Mouse (Mus musculus): Measurements from ENCODE around the gene Sys1.
A peak's percentile ranks its signal among the peaks of the same experiment; 100 is the strongest.

The Sys1 gene

DNA sequence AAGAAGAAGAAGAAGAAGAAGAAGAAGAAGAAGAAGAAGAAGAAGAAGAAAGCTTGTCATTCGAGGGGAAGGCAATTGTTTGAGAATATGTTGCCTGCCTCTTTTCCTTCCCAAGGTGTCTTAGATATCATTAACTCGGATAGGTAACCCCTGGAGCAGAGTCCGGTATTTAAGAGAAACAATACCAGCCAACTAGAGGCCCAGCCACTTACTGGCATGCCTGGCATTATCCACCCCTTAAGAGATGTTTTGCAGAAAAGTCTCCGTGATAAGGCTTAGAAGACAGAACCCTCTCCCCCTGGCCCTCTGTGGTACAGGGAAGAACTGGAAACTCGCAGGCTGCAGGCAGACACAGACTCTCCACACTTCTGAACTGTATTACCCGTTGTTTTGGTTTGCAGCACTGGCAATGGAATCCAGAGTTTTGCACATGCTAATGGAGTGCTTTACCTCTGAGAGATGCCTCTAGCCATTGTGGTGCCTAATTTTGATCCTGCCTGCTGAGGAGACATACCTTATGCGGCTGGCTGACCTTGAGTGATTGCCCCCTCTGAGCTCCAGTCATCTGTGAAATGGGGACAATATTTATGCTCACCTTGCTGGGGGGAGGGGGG is 2.8 kb upstream of the Sys1 start:
- no peak for DNase-seq

DNA sequence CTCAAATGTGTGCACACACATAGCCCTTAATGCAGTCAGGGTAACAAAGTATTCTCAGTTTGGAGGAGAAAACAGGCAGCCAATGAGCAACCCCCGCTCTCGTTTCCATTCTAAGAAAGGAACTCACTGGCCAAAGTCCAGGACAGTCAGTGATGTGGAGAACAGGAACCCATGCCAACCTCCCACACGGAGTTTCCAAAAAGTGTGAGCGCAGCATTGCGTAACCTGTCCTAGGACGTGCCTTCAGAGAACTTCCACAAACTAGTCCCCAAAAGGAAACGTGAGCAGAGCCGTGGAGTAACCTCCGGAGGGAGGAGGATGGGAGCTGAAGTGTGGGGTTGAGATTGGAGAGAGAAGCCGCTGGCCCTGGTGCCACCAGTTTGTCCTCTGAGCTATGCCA is 1.9 kb upstream of the Sys1 start:
- peak; percentile 92 for DNase-seq

DNA sequence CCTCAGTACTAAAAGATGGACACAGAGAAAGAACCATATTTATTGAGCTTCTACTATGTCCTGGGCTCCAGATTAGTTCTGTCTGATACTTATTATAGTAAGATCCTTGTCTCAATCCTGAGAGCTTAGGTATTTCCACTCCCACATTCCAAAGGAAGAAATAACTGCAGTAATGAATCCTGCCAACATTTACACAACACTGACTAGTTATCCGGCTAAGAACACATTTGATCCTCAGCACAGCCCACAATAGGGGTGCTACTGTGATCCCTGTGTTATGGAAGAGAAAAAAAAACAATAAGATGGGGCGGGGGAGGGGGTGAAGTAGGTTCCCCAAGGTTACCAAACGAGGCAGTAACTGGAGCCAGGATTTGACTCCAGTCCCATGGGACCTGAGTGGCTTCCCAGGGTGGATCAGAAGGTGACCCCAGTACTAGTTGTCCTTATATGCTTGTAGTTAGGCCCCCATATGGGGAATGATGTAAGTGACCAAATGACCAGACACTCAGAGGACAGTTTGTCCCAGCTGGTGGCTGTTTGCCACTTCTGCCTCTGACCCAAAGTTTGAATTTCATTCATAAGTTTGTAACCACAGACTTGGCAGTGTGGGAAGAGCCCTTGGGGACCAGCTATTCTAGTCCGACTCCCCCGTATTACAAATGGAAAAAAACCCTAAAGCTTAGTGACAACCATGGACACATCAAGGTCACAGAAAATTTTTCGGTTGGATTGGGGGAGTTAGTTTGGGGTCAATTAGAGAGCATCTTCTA is 1.2 kb upstream of the Sys1 start:
- peak; percentile 76 for DNase-seq

DNA sequence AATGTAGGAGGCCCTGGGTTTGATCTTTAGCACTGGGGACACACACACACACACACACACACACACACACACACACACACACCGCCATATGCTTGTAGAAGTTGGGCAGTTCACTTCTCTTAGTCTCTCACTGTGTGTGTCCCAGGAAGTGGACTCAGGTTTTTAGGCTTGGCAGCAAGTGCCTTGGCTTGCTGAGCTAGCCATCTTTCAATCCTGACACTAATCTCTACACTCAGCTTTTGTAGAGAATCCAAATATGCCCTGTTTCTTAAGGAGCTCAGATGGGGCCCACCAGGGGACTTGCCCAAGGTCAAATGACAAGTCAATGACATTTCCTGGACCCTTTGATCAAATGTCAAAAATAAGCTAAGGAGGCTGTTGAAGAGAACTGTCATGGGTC is 351 bp upstream of the Sys1 start:
- DNase-seq, result no peak

DNA sequence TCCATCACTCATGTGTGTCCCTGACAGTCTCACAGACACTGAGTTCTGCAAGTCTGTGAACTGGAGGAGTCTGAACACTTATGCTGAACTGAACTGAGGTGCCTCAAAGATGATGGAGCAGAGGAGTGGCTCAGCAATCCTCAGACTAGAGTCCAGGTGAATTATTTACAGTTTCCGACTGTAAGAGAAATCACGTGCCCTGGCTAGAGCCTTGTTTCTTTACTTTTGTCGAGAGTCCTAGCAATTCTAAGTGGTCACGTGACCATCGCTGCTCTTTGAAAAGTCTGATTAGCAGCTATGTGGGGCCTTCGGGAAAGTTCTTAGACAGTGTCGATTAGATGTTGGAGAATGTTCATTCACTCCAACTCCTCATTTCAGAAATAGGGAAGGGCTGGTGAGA is 1.2 kb downstream of the Sys1 start:
- peak; percentile 73 for DNase-seq

DNA sequence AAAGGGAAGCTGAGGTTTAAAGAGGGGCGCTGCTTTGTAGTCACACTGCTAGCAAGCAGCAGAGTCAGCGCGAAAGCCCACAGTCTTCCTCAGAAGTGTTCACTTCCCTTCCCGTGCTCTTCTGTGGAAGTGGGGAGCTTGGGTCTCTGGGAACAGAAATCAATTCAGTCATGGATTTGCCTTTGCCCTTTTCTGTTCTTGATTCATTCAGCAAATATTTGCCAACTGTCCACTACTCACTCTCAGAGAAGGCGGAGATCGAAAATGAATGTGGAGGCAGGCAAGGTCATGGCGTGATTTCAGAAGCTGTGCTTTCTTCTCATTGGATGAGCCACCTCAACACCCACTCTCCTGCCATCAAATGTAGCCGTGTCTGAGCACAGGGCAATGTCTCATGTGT is 1.8 kb downstream of the Sys1 start:
- DNase-seq, result no peak

DNA sequence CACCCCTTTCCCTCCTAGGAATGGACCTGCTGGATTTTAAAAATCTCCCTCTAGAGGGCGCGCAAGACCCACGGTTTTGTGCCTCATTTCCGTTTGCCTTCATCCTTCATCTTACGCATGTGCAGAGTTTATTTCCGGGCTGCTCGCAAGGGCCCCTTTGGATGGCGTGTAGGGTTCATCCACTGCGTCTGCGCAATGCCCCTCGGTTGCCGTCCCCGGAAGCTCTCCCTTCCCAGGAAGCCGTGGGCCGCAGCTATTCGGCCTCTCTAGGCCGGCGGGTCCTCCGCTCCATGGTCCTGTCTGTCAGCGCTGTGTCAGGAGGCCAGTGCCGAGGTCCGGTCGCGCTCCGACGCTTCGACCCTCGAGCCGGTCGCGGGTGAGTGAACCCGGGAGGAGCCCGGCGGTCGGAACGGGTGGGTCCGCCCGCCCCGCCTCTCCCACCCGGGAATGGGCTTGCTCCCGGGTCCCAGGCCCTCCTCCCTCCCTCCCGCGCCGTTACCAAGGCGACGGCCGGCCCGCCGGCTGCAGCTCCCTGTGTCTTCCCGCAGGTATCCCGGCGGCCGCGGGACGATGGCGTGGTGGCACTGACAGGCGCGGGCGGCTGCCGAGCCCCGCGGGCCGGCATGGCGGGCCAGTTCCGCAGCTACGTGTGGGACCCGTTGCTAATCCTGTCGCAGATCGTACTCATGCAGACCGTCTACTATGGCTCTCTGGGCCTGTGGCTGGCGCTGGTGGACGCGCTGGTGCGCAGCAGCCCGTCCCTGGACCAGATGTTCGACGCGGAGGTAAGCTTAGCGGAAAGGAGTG is 4.2 kb downstream of the Sys1 start, which contains the start of gene Gm20458:
Gm20458 (plus strand) TSS at position 223 of the 807 bp plus-strand sequence.
- peak; percentile 98 for DNase-seq

DNA sequence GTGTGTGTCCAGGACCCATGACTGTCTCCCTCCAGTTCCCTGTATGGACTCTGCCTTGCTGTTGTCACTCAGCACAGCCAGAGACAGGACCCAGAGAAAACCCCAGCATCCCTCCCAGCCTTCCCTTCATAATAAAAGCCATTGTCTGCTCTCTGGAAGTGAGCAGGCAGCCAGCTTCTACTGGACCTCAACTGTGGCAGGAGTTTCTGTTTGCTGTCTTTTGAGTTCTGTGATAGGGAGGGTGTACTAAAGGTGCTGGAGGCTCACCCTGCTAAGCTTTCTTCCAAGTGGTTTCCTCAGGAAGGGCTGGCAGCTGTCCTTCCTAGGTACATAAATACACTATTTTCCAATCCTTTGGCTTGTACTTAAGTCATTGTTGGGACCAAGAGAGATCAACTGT is 8.4 kb downstream of the Sys1 start:
- DNase-seq, result no peak

DNA sequence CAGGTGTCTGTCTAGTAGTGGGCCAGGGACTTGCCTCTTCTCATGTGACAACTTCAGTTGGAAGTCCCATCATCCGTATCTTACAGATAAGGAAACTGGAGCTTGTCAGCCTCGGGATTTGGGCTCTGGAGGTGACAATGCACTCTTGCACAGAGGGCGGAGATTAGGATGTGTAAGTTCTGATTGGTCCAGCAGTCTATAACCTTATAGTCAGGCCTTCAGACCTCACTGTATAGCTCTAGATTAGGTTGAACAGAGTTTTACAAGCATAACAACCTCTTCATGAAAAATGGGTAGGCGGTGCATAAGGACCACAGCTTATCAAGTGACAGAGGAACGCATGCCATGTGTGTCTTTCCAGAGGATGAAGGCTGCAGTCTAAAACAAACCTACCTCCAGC is 10.0 kb downstream of the Sys1 start:
- DNase-seq, result no peak

DNA sequence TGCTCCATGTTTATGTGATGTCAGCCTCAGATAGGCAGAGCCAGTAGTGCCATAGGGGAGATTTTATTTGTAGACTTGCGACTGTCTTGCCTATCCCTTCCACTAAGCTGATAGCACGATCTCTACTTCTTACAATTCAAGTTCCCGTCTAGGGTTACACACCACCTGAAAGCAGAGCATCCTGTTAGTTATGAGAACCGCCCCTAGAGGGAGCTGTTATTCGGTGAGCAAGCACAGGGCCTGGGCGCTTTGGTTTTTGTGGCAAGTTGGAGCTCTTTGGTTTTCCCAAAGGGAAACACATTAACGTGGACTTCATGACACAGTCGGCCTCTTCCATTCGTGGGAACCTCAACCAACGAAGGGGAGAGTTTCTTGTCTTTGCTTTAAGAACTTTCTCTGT is 13.5 kb downstream of the Sys1 start:
- peak; percentile 81 for DNase-seq

DNA sequence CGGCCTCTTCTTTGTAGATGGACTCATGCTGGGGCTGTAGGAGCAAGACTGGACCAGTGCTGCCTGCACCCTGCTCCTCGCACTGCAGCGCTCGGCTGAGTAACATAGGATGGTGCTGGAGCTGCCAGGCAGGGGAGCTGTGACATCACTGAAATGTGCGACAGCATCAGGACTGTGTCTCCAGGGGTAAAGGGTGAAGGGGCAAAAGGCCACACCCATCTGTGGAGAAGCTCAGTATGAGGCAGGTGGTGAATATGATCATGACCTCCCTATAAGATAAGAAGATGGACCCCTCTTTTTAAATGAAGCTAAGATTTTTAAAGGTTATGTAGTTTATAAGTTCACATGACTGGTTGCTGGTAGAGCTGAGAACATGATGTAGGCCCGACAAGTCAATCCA is 16.9 kb downstream of the Sys1 start, which contains the start of gene Trp53tg5:
Trp53tg5 (minus strand) TSS at position 101 of the 400 bp plus-strand sequence.
- no peak for DNase-seq

DNA sequence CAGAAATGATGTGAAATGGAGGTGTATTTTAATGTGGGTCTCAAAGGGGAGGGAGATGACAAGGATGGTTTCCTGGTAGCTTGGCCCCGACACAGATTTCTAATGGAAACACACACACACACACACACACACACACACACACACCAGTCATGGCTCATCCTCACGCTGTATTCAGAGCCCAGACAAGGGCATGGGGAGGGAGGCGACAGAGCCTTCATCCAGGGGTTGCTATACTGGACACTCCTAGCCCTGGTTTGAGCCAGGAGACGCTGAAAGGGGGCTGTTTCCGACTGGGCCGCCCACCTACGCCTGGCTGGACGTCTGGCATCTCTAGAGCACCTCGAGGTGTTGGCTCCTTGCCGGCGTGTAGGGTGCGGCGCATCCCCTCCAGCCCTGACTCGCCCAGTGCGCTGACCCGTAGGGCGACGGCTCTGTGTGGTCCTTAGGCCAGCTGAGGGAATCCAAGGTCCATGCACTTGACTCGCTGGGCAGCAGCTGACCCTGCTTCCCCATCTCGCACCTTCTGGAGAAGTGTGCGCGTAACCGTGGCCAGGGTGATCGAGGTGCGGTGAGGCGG is 29.0 kb downstream of the Sys1 start, which contains the start of gene Dbndd2:
Dbndd2 (plus strand) TSS at position 426 of the 577 bp plus-strand sequence.
- peak; percentile 68 for DNase-seq

DNA sequence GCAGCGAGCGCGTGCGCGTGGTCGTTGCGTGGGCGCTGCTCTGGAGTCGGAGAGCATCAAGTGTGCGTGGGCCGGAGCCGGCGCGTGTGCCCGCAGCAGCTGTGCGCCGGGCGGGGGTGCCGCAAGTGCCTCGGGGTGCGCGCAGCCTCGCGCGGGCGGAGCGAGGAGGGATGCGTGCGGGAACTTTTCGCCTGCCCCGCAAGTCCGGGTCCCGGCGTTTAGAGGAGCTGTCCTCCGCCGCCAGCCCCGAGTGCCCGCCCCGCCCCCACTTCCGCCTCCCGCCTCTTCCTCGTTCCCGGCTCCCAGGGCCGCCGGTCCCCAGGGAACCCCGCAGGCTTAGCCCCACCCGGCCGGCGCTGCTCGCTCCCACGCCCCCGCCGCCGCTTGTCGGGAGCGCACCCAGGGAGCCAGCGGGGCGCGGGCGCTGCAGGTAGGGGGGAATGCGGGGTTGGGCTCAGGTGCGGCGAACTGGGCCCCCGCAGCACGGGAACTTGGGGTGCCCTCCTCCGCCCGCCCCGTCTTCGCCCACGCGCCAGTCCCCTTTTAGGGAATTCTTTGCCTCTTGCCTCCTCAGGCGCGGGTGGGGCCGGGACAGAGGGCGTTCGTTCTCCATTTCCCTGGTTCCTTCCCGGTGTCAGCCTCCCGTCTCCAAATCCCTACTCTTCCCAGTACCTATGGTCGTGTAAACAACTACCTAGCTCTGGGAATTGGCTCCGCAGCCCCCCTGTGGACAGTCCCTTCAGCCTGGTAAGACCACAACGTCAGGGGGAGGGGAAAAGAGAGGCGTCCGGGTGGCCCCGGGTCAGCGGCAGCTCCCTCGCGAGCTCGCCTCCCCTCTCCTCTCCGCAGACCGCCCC is 29.7 kb downstream of the Sys1 start:
- DNase-seq, result peak; percentile 68

DNA sequence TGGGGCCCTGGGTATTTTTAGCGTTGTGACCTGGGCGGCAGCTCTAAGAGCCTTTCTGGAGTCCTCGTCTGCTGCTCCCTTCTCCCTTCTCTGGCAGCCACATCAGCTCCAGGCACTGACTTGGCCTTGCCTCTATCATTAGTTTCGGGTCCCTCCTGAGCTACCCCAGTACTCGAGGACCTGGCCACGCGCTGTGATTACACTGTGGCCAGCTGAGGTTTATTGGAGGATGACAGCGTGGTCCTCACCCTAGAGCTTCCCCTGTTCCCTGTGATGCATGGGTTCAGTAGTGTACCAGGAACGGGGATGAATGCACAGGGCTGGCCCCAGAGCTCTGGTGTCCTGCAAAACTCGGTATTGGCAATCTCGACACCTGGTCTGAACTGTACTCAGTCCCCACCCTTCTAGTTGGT is 30.4 kb downstream of the Sys1 start:
- no peak for DNase-seq

DNA sequence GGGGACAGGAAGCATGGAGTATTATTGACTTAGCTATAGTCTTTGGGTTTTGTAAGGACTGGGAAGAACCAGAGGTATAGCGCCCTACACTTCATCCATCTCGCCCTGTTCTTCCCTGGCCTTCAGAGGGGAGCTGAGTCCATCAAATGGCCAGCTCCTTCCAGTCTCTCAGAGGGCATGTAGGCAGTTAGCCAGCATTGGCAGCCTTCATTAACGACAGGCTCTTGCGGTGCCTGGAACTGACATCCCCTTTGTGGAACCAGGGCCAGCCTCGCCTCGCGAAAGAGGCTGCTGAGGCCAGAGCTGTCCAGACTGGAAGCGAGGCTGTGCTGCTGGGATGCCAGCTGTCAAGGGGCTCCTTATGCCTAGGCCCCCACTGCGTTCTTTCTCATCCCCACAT is 31.0 kb downstream of the Sys1 start:
- no peak for DNase-seq

DNA sequence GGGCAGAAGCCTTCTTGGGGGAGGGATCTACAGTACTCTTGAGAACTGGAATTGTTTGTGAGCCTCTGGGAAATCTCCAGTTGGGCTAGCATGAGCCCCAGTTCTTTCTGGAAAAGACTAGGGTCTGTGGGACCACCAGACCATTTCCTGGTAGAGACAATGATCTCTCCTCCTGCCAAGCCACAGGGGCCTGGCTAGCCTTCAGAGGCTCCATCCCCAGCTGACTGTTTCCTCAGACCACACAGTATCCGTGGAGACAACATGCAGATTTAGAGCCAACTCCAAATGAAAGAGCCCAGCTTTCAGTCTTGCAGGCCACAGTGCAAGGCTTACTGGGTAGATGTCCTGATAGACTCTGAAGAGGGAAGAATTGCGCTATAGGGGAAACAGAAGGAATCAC is 37.4 kb downstream of the Sys1 start:
- DNase-seq, result no peak

DNA sequence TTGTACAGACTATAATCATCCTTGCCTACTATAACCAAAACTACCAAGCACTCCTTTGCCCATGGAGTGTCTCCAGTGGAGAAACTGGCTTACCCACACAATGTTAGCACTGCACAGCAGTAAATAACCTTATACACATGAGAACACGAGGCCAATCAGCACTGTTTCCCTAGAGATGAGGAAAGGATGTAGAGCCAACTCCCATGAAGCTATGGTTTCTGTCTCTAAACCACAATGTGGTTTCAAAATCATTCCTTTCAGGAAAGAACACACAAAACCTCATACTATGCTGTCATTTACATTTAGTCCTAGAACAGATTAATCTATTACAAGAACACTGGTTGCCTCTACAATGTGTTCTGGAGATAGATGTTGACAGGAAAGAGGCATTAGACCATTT is 39.6 kb downstream of the Sys1 start:
- no peak for DNase-seq

DNA sequence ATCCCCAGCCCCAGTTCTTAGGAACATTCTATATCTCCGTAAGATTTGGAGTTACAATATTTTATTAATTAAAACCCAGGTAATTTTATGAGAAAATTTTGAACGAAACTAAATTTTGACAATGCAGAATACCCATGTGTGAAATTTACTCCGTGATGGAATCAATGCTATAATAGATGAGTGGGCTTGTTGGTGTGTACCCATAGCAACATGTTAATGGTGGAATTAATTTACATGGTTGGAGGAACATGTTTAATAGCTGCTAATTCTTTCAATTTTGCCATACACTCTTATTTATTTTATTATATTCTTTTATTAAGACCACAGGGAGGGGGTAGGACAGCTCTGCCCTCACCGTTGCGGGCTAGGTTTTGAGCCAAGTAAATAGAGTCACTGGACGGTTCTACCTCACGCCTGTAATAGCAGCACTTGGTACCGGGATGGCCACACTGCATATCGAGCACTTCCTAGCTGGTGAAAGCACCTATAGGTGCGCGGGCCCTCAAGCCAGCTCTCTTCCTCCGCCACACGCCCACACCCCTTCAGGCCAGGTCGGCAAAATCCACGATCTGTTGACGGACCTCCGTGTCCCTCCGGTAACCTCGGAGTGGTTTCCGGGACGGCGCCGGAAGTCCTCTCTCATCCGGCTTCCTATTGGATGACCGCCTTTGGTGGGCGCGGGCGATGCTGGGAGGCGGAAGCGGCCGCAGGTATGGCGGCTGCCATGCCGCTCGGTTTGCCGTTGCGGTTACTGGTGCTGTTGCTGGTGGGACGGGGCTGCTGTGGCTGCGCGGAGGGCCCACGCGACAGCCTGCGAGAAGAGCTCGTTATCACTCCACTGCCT is 40.3 kb downstream of the Sys1 start, which contains the start of gene Pigt:
Pigt (plus strand) TSS at position 674 of the 844 bp plus-strand sequence.
- peak; percentile 91 for DNase-seq

DNA sequence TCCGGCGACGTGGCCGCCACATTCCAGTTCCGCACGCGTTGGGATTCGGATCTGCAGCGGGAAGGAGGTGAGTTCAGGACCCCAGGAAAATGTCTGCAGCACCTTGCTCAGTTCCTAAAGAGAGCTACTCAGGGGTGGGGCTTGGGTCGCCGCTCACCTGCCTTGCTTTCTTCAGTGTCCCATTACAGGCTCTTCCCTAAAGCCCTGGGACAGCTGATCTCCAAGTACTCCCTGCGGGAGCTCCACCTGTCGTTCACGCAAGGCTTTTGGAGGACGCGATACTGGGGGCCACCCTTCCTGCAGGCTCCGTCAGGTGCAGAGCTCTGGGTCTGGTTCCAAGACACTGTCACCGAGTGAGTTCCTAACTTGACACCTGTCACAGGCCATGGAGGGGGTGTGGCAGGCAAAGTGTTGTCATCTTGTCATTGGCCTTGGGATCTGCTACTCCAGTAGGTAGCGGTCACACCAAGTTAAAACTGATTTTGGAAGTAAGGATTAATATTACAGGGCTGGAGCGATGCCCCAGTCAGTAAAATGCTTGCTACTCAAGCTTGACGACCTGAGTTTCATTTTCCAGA is 41.0 kb downstream of the Sys1 start:
- DNase-seq, result no peak

DNA sequence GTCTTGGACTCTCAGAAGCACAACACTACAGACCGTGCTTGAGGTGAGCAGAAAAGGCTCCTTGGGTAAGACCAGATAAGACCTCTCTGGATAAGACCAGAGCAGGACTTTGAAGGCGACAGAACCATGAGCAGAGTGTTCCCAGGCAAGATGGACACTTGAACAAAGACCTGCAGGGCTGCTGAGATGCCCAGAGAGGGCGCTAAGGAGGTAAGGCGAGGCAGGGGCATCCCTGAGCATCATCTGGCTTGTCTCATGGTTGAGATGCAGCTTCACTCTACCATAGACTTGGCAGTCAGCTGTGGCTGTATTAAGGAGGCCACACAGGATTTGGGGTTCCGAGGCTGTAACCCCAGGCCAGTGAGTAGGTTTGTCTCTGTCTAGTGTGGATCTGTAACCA is 42.6 kb downstream of the Sys1 start:
- no peak for DNase-seq

DNA sequence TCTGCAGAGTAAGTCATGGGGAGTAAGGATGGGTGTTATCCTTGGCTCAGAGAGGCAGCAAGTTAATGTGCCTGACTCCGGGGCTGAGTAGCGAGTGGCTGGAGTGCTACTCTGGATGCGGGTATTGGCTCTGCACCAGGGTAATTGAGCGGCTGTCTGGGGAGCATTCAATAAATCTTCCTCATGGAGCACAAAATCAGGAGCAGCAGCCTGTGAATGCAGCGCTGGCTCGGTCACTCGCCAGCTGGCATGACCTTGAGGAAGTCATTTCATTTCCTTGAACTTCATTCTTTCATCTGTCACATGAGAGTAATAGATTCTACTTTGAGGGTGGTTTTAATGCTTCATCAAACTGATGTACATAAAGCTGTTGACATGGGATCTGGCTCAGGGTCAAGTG is 43.7 kb downstream of the Sys1 start:
- no peak for DNase-seq

Data from lung, postnatal 10 days (tissue).